Mouse (Mus musculus): ENCODE results near the gene B4galnt2.

DNA sequence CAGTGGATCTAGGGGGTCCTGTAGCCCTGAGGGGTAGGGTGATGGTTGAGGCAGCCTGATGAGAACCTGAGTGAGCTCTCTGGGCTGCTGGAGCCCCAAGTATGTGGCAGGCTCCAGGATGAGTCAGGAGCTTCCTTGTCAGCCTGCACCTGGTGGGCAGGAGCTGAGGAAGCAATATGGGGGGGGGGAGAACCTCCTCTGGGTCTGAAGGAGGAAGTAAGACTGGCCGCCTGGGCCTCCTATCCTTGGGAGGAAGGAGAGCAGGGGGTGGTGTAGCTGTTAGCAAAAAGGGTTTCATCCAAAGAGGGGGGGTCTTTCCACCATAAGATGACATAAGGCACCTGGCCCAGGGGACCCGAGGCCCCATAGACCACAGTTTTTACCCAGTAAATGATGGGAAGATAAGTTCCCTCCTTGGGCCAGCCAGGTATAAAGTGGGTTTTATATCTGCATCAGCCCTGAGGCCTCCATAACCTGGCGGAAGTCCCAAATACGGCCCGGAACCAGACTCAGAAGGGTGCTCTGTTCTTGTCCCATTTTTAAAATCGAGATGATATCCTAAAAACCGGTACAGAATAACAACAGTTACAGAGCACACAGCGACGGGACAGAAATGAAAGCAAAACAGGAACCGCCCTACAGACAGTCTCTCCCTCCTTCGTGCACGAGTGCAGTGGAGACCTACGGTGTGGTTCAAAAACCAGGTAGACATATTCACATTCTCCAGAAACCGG is 18.1 kb downstream of the B4galnt2 start:
- no peak for TF ChIP-seq CTCF (IDR thresholded peaks at IDR 0.05; ENCODE audit: borderline replicate concordance, insufficient read depth, low read length)
- TF ChIP-seq POLR2A (IDR thresholded peaks at IDR 0.05; ENCODE audit: low read depth, low read length): no peak

Measured in embryonic fibroblast, embryonic 13.5 days (primary cell).